Mouse (Mus musculus): ENCODE results near the gene Hdac10. TPM values are rescaled to one million over a fixed set of nuclear protein-coding genes. Genes with fewer than 3 reads are reported as not detected.
A peak's percentile ranks its signal among the peaks of the same experiment; 100 is the strongest.

Hdac10 gene
- polyA plus RNA-seq, 1 experiment from 2014 or later = 23.4 TPM

DNA sequence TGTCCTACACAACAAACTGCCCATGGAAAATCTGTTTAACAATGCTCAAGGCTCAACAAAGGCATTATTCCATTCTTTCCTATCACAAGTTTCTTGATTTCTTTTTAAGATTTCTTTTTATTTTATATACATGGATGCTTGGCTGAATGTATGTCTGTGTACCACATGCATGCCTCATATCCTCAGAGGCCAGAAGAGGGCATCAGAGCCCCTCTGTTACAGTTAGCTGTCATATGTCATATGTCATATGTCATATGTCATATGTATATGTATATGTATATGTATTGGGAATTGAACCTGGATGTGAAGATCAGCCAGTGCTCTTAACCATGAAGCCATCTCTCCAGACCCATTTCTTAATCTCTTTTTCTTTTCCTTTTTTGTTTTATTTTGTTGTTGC, 10.5 kb downstream of the Hdac10 start:
- H3K36me3 ChIP-seq (ENCODE audit: control insufficient read depth, insufficient read depth, low read length) = peaks cover 24% of the 10 kb centered on the region
- no peak overlapping the region for H3K27ac ChIP-seq (ENCODE audit: low read length)
- no peak overlapping the region for H3K9ac ChIP-seq (ENCODE audit: low read length)
- peaks cover 16% of the 10 kb centered on the region for H3K4me1 ChIP-seq (replicated peaks; ENCODE audit: control insufficient read depth, insufficient read depth, low read length)
- ATAC-seq (ENCODE audit: low read depth) = no peak
- no peak overlapping the region for H3K4me3 ChIP-seq (ENCODE audit: low read length)
- H3K9me3 ChIP-seq (ENCODE audit: control insufficient read depth, low read length) = no peaks in the 10 kb centered on the region
- no peaks in the 10 kb centered on the region for H3K27me3 ChIP-seq (ENCODE audit: control insufficient read depth, insufficient read depth, low read depth, low read length)
- H3K4me2 ChIP-seq (ENCODE audit: low read depth, low read length) = no peak overlapping the region

DNA sequence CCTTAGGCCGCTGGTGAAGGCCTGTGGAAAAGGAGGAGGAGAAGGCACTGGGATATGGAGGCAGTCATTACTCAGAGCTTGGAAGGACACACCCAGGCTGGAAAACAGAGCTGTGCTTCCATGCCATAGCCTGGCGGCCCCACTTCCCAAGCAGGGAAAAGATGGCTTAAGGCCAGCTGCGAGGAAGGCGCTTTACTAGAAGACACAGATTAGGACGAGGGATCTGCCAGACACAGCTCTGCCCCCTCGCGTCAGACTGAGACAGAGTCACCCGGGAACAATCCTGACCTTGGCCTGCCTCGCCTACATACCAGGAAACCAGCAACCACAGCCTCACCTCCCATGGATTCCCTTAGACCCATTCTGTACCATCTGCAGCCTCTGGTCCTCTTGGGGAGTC, 18.4 kb downstream of the Hdac10 start:
- Histone ChIP-seq H3K4me1 (replicated peaks; ENCODE audit: control insufficient read depth, insufficient read depth, low read length) (no peaks in the 10 kb centered on the region), H3K9me3 (ENCODE audit: control insufficient read depth, low read length) (no peaks in the 10 kb centered on the region), H3K36me3 (ENCODE audit: control insufficient read depth, insufficient read depth, low read length) (peaks cover 59% of the 10 kb centered on the region), H3K4me3 (ENCODE audit: low read length) (no peak overlapping the region), H3K27me3 (ENCODE audit: control insufficient read depth, insufficient read depth, low read depth, low read length) (no peaks in the 10 kb centered on the region), H3K4me2 (ENCODE audit: low read depth, low read length) (no peak overlapping the region), H3K9ac (ENCODE audit: low read length) (no peak overlapping the region), H3K27ac (ENCODE audit: low read length) (no peak overlapping the region)
- 73% methylated on average over 9 of the region's 9 CpGs for WGBS
- no peak for ATAC-seq (ENCODE audit: low read depth)

DNA sequence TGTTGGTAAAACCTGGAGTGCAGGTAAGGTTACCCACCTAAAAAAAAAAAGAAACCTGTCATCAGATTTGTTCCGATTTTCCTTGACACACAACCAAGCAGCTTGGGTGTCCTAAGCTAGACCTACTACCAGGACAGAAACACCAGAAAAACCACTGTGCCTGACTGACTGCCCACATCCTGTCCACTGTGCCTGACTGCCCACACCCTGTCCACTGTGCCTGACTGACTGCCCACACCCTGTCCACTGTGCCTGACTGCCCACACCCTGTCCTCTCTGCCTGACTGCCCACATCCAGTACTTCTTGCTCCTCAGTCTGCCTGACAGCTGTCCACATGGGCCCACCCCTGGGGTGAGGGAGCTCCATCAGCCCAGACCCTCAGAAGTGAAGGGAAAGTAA, 21.5 kb downstream of the Hdac10 start:
- H3K27me3 ChIP-seq (ENCODE audit: control insufficient read depth, insufficient read depth, low read depth, low read length) = no peaks in the 10 kb centered on the region
- H3K4me2 ChIP-seq (ENCODE audit: low read depth, low read length) = no peak overlapping the region
- no peak for ATAC-seq (ENCODE audit: low read depth)
- peaks cover 59% of the 10 kb centered on the region for H3K36me3 ChIP-seq (ENCODE audit: control insufficient read depth, insufficient read depth, low read length)
- WGBS = 93% methylated on average over 1 of the region's 1 CpGs
- H3K27ac ChIP-seq (ENCODE audit: low read length) = no peak overlapping the region
- no peaks in the 10 kb centered on the region for H3K9me3 ChIP-seq (ENCODE audit: control insufficient read depth, low read length)
- no peak overlapping the region for H3K9ac ChIP-seq (ENCODE audit: low read length)
- no peaks in the 10 kb centered on the region for H3K4me1 ChIP-seq (replicated peaks; ENCODE audit: control insufficient read depth, insufficient read depth, low read length)
- no peak overlapping the region for H3K4me3 ChIP-seq (ENCODE audit: low read length)

DNA sequence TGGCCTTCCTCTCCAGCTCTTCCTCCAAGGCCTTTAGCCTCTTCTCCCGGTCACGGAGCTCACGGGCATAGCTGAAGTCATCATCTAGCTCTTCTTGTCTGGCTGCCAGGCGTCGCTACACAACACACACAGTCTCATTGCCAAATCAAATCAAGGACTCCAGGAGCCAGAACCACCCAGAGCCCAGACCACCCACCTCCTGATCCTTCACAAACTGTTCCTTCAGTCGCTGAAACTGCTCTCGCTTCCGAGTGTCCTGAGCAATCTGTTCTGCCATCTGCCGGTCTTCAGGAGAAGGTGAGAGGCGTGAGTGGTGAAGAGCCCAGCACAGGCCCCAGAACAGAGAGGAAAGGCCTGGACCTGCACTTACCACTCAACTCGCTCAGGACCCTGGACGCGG, 22.4 kb downstream of the Hdac10 start:
- ATAC-seq (ENCODE audit: low read depth) = no peak
- Histone ChIP-seq H3K9me3 (ENCODE audit: control insufficient read depth, low read length) (no peaks in the 10 kb centered on the region), H3K9ac (ENCODE audit: low read length) (no peak overlapping the region), H3K27me3 (ENCODE audit: control insufficient read depth, insufficient read depth, low read depth, low read length) (no peaks in the 10 kb centered on the region), H3K36me3 (ENCODE audit: control insufficient read depth, insufficient read depth, low read length) (peaks cover 57% of the 10 kb centered on the region), H3K4me3 (ENCODE audit: low read length) (no peak overlapping the region), H3K4me1 (replicated peaks; ENCODE audit: control insufficient read depth, insufficient read depth, low read length) (no peaks in the 10 kb centered on the region), H3K27ac (ENCODE audit: low read length) (no peak overlapping the region), H3K4me2 (ENCODE audit: low read depth, low read length) (no peak overlapping the region)
- WGBS = 88% methylated on average over 13 of the region's 13 CpGs

DNA sequence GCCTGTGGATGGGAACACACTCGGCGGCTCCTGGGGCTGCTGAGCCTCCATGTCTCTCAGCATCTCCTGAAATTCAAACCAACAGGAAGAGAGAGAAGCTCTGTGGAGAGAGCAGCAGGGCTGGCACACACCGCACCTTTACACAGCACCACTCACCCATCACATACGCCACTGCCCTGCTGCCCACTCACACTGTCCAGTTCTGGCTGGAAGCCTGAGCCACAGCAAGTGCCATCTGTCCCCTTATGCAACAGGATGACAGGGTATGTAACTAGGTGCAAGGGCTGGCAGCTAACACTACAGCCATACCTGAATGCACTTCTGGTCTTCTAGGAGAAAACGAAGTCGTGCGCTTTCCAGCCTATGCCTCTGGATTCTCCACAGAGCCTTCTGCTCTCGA, 24.1 kb downstream of the Hdac10 start:
- Histone ChIP-seq H3K9me3 (ENCODE audit: control insufficient read depth, low read length) (no peaks in the 10 kb centered on the region), H3K27ac (ENCODE audit: low read length) (no peak overlapping the region), H3K9ac (ENCODE audit: low read length) (no peak overlapping the region), H3K4me2 (ENCODE audit: low read depth, low read length) (no peak overlapping the region), H3K27me3 (ENCODE audit: control insufficient read depth, insufficient read depth, low read depth, low read length) (no peaks in the 10 kb centered on the region), H3K4me3 (ENCODE audit: low read length) (no peak overlapping the region), H3K4me1 (replicated peaks; ENCODE audit: control insufficient read depth, insufficient read depth, low read length) (no peaks in the 10 kb centered on the region), H3K36me3 (ENCODE audit: control insufficient read depth, insufficient read depth, low read length) (peaks cover 55% of the 10 kb centered on the region)
- WGBS = 93% methylated on average over 8 of the region's 8 CpGs
- no peak for ATAC-seq (ENCODE audit: low read depth)

DNA sequence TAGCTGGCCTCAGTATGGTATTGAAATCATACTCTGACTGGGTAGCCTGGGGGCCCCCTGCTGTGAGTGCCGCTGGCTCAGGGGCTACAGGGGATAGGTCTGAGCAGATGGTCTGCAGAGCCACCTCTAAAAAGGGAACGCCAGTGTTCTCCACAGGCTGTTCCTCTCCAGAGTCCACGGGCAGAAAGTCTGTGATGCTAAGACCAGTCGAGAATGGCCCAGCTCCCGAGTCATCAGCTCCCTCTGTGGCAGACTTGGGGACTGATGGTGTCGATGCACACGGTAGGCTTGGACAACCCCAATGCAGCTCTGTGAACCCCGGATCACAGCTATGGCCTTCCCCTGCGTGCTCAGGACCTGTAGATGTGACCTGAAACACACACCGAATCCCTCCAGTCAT, 24.6 kb downstream of the Hdac10 start:
- 87% methylated on average over 10 of the region's 10 CpGs for WGBS
- no peak overlapping the region for H3K4me2 ChIP-seq (ENCODE audit: low read depth, low read length)
- no peak overlapping the region for H3K27ac ChIP-seq (ENCODE audit: low read length)
- H3K9me3 ChIP-seq (ENCODE audit: control insufficient read depth, low read length) = no peaks in the 10 kb centered on the region
- ATAC-seq (ENCODE audit: low read depth) = no peak
- no peak overlapping the region for H3K4me3 ChIP-seq (ENCODE audit: low read length)
- no peaks in the 10 kb centered on the region for H3K4me1 ChIP-seq (replicated peaks; ENCODE audit: control insufficient read depth, insufficient read depth, low read length)
- peaks cover 57% of the 10 kb centered on the region for H3K36me3 ChIP-seq (ENCODE audit: control insufficient read depth, insufficient read depth, low read length)
- no peaks in the 10 kb centered on the region for H3K27me3 ChIP-seq (ENCODE audit: control insufficient read depth, insufficient read depth, low read depth, low read length)
- no peak overlapping the region for H3K9ac ChIP-seq (ENCODE audit: low read length)

DNA sequence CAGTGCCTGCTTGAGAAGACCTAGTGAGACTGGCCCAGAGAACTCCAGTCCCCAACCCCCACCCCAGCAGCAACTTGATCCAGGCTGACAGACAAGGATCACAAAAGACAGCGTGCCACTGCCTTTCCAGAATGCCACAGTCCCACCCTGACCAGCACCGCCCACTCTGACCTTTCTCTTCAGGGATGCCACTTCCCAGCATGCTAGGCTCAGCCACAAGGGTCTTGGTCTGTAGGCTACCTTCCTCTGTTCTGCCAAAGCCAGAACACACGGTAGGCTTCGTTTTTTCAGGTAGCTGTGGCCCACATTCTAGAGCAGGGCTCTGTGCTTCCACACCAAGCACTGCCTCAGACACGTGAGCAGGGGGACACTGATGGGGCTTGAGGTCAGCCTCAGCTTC, 25.9 kb downstream of the Hdac10 start:
- Histone ChIP-seq H3K27me3 (ENCODE audit: control insufficient read depth, insufficient read depth, low read depth, low read length) (no peaks in the 10 kb centered on the region), H3K9me3 (ENCODE audit: control insufficient read depth, low read length) (no peaks in the 10 kb centered on the region), H3K4me3 (ENCODE audit: low read length) (no peak overlapping the region), H3K4me1 (replicated peaks; ENCODE audit: control insufficient read depth, insufficient read depth, low read length) (no peaks in the 10 kb centered on the region), H3K36me3 (ENCODE audit: control insufficient read depth, insufficient read depth, low read length) (peaks cover 54% of the 10 kb centered on the region), H3K9ac (ENCODE audit: low read length) (no peak overlapping the region), H3K27ac (ENCODE audit: low read length) (no peak overlapping the region), H3K4me2 (ENCODE audit: low read depth, low read length) (no peak overlapping the region)
- WGBS = 68% methylated on average over 5 of the region's 5 CpGs
- ATAC-seq (ENCODE audit: low read depth) = no peak

DNA sequence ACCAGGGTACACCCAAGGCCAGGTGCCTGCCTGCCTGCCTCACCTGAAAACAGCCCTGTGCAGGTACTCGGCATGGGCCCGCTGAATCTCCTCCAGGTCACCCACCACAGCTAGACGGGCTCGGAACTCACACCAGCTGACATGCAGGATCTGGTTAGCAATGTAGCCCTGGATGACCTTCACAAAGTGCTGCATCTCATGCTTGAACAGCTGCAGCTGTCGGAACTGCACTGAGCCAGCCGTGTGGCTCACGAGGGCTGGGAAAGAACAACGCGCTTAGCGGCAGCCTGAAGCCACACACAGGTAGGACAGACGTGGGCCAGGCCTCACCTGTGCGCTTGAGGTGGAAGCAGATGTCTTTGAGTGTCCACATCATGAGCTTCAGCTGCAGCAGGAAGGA, 27.7 kb downstream of the Hdac10 start:
- 88% methylated on average over 12 of the region's 12 CpGs for WGBS
- H3K27ac ChIP-seq (ENCODE audit: low read length) = no peak overlapping the region
- peak; percentile 31; the same call in 1 of the 2 replicates for ATAC-seq (ENCODE audit: low read depth)
- no peaks in the 10 kb centered on the region for H3K4me1 ChIP-seq (replicated peaks; ENCODE audit: control insufficient read depth, insufficient read depth, low read length)
- H3K27me3 ChIP-seq (ENCODE audit: control insufficient read depth, insufficient read depth, low read depth, low read length) = no peaks in the 10 kb centered on the region
- H3K9ac ChIP-seq (ENCODE audit: low read length) = no peak overlapping the region
- H3K4me2 ChIP-seq (ENCODE audit: low read depth, low read length) = no peak overlapping the region
- H3K36me3 ChIP-seq (ENCODE audit: control insufficient read depth, insufficient read depth, low read length) = peaks cover 57% of the 10 kb centered on the region
- no peak overlapping the region for H3K4me3 ChIP-seq (ENCODE audit: low read length)
- H3K9me3 ChIP-seq (ENCODE audit: control insufficient read depth, low read length) = no peaks in the 10 kb centered on the region

DNA sequence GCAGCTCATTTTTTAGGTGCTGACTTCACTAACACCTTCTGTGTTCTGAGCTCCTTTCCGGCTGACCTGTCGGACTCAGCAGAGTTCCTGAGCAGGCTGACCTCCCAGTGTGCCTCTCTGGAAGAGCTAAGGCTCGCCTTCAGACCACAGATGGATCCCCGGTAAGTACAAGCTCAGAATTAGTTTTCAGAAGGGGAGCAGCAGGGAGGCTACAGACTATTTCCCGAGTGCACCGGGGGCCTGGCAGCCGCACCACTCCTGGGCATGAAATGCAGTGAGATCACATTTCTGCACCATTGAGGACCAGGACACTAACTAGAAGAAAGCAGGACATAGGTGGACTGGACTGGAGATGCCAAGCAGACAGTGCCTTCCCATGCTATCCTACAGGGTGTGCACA, 29.9 kb downstream of the Hdac10 start:
- no peaks in the 10 kb centered on the region for H3K9me3 ChIP-seq (ENCODE audit: control insufficient read depth, low read length)
- no peak for ATAC-seq (ENCODE audit: low read depth)

DNA sequence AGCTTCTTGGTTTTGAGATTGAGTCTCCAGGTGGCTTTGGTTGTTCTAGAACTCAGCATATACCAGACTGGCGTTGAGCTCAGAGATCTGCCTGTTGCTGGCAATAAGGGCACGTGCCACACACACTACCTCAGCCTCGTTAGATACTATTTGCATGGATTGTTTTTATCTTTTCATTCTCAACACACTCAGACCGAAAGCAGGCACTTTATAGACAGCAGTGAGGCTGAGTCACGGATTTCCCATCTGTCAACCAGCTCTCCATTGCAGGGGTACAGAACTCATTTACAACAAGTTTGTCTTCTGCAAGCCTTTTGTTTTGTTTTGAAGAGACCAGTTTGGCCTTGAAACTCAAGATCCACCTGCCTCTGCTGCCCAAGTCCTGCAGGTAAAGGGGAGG, 31.1 kb downstream of the Hdac10 start:
- no peak for ATAC-seq (ENCODE audit: low read depth)
- Histone ChIP-seq H3K4me1 (replicated peaks; ENCODE audit: control insufficient read depth, insufficient read depth, low read length) (no peaks in the 10 kb centered on the region), H3K4me2 (ENCODE audit: low read depth, low read length) (no peak overlapping the region), H3K9me3 (ENCODE audit: control insufficient read depth, low read length) (no peaks in the 10 kb centered on the region), H3K36me3 (ENCODE audit: control insufficient read depth, insufficient read depth, low read length) (peaks cover 68% of the 10 kb centered on the region), H3K27ac (ENCODE audit: low read length) (no peak overlapping the region), H3K27me3 (ENCODE audit: control insufficient read depth, insufficient read depth, low read depth, low read length) (no peaks in the 10 kb centered on the region), H3K4me3 (ENCODE audit: low read length) (no peak overlapping the region), H3K9ac (ENCODE audit: low read length) (no peak overlapping the region)
- WGBS = 87% methylated on average over 5 of the region's 5 CpGs

More for the DNA sequence above, 29.9 kb downstream of the Hdac10 start:
- H3K4me1 ChIP-seq (replicated peaks; ENCODE audit: control insufficient read depth, insufficient read depth, low read length) = no peaks in the 10 kb centered on the region
- H3K4me2 ChIP-seq (ENCODE audit: low read depth, low read length) = no peak overlapping the region
- no peak overlapping the region for H3K9ac ChIP-seq (ENCODE audit: low read length)
- H3K27ac ChIP-seq (ENCODE audit: low read length) = no peak overlapping the region
- 94% methylated on average over 7 of the region's 7 CpGs for WGBS
- no peaks in the 10 kb centered on the region for H3K27me3 ChIP-seq (ENCODE audit: control insufficient read depth, insufficient read depth, low read depth, low read length)
- no peak overlapping the region for H3K4me3 ChIP-seq (ENCODE audit: low read length)
- H3K36me3 ChIP-seq (ENCODE audit: control insufficient read depth, insufficient read depth, low read length) = peaks cover 62% of the 10 kb centered on the region

Data from lung, embryonic 16.5 days (tissue).